Mouse (Mus musculus) kidney, adult 2 months (tissue): ENCODE results near the gene Dnah8. TPM values are rescaled to one million over a fixed set of nuclear protein-coding genes. Genes with fewer than 3 reads are reported as not detected.

ENCODE experiments used
- DNase-seq: peaks from one replicate; pipeline ENCODE4 v3.0.0; 2021
- H3K27ac ChIP-seq: fragments of 200-500 bp; 2 replicates; pipeline ENCODE4 v1.5.1; 2012; ENCODE audit warnings: low read depth, low read length, control low read depth, inconsistent platforms; ENCODE audit not compliant: insufficient read depth
- H3K27me3 ChIP-seq: fragments of 200-500 bp; replicated peaks from 2 replicates; pipeline ENCODE4 v1.6.1; 2012; ENCODE audit warnings: mild to moderate bottlenecking, moderate library complexity, low read length, inconsistent platforms; ENCODE audit not compliant: control insufficient read depth, insufficient read depth
- H3K36me3 ChIP-seq: fragments of 200-500 bp; 2 replicates; pipeline ENCODE4 v1.6.1; 2012; ENCODE audit warnings: mild to moderate bottlenecking, moderate library complexity, low read length, inconsistent platforms; ENCODE audit not compliant: control insufficient read depth, insufficient read depth
- H3K4me1 ChIP-seq: fragments of 200-500 bp; 2 replicates; pipeline ENCODE4 v1.6.1; 2011; ENCODE audit warnings: low read length; ENCODE audit not compliant: control insufficient read depth, insufficient read depth
- H3K4me3 ChIP-seq: fragments of 200-500 bp; 2 replicates; pipeline ENCODE4 v1.5.1; 2011; ENCODE audit warnings: mild to moderate bottlenecking, low read depth, low read length, control low read depth; ENCODE audit not compliant: insufficient read depth
- CTCF ChIP-seq: fragments of 200-500 bp; conservative IDR thresholded peaks from 2 replicates; pipeline ENCODE4 v1.5.1; 2011; ENCODE audit warnings: low read depth, mild to moderate bottlenecking, control low read depth, low read length, moderate library complexity, mixed read lengths; ENCODE audit not compliant: insufficient read depth, insufficient read length
- POLR2A ChIP-seq: fragments of 200-500 bp; IDR thresholded peaks from one replicate; pipeline ENCODE4 v1.6.1; 2011; ENCODE audit warnings: low read depth, low read length, control low read depth
- WGBS: fragments of 180-500 bp; shearing (Covaris S2); methylation state at CpG from one replicate; pipeline ENCODE4 v1.1.7; 2018; 5-methylcytosine and 5-hydroxymethylcytosine counted together
- polyA plus RNA-seq: library from polyadenylated mRNA; depleted of rRNA; stranded (reverse); fragments of >200 nt; gene quantifications from 2 replicates; pipeline ENCODE4 v1.2.3, GENCODE M21; 2012

The Dnah8 gene
- polyA plus RNA-seq, 1 experiment: 1.2 TPM

DNA sequence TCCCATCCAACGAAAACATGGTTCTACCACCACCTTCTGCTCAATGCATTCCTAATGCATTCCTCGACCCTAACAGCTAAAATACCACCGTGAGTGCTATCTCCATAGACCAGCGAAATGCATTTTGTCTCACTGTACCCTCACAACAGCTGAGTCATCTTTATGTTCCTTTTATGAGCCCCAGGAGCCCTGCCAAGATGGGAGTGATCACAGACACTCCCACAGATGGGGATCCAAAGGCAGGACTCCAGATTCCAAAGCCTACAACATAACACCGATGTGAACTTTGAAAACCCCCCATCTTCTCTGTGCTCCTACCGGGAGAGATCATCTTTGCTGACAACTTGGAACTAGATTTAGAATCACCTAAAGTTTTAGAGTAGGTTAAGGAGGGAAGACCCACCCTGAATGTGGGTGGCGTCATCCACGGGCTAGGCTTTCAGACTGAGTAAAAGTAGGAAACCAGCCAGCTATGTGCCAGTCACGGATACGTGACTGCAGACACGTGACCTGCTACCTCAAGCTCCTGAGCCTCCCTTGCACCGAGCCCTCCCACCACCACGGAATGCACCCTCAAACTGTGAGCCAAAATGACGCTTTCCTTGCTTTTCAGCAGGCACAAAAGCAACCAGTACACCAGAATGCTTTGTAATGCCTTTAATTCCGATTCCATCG, 14.7 kb upstream of the Dnah8 start:
- Histone ChIP-seq H3K27ac (no peak overlapping the region), H3K27me3 (no peaks in the 10 kb centered on the region), H3K36me3 (no peaks in the 10 kb centered on the region), H3K4me3 (no peak overlapping the region), H3K4me1 (peaks cover 21% of the 10 kb centered on the region)
- 61% methylated on average over 16 of the region's 16 CpGs for WGBS
- no peak for TF ChIP-seq POLR2A
- TF ChIP-seq CTCF: no peak
- DNase-seq: peak; percentile 30

DNA sequence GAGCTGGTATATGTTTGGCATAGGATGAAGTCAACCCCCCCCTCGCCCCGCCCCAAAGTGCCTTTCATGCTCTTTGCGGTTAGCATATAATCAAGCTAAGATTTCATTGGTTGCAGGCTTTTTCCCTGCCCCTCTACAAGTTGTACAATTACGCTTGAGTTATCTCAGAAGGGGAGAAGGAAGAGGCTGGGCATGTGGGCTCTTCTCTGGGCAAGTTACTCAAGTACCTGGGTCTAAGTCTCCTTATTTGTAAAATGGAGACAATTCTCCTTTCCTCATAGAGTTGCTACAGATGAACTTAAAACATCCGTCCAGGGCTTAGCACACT, 14.2 kb upstream of the Dnah8 start:
- no peak for DNase-seq
- no peaks in the 10 kb centered on the region for H3K27me3 ChIP-seq
- TF ChIP-seq CTCF (no peak), POLR2A (no peak)
- no peak overlapping the region for H3K4me3 ChIP-seq
- H3K4me1 ChIP-seq: peaks cover 21% of the 10 kb centered on the region
- WGBS: 98% methylated on average over 5 of the region's 5 CpGs
- H3K27ac ChIP-seq: no peak overlapping the region
- H3K36me3 ChIP-seq: no peaks in the 10 kb centered on the region

DNA sequence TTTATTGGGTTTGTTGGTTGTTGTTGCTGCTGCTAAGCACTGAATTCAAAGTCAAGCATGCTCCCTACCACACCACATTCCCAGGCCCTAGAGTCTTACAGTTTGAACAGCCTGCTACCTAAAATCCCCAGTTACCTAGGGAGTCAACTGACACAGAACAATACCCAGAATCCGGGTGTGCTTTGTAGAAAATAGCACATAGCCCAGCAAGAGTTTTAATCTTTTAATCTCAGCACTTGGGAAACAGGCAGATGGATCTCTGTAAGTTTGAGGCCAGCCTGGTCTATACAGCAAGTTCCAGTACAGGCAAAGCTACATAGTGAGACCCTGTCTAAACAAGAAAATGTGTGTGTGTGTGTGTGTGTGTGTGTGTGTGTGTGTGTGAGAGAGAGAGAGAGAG, 13.4 kb upstream of the Dnah8 start:
- Histone ChIP-seq H3K4me1 (peaks cover 21% of the 10 kb centered on the region), H3K27ac (no peak overlapping the region), H3K4me3 (no peak overlapping the region), H3K27me3 (no peaks in the 10 kb centered on the region), H3K36me3 (no peaks in the 10 kb centered on the region)
- 80% methylated on average over 1 of the region's 1 CpGs for WGBS
- TF ChIP-seq CTCF: no peak
- TF ChIP-seq POLR2A: no peak
- no peak for DNase-seq

DNA sequence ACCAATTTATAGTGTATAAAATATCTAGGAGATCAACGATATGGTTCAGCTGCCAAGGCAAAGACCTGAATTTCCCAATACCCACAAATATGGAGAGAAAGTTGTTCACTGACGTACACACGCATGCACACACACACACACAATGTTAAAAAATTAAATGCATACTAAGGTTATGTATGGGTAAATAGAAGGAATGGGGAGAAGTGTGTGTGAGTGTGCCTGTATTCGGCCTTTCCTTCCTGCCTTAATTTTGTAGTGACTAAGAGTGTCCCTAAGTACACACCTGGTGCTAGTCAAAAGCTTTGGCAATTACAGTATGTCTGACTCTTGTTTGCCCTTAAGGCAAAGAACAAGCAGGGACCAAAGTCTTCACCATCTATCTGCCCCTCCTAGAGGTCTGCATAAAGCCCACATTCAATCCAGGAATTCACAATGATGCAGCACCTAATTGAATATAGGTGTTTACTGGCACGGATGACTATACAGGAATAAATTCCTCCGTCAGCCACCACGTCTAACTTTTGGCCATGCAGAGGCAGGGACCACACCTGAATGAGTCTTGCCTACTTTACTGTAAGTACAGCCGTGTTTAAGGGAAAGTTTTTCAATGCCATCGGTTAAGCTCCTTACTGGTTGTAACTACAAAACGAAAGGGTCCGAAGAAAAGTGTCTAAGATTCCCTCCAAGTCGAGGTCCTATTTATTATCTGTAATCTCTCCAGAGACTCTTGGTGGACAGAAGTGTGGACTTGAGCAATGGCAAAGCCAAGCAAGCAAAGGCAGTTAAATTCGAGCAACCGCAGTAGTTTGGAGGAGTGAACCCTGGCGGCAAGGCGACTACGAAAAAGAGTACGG, 12.7 kb upstream of the Dnah8 start:
- peak overlapping the region; percentile 94 for H3K4me3 ChIP-seq
- peak overlapping the region; percentile 89 for H3K27ac ChIP-seq
- no peaks in the 10 kb centered on the region for H3K36me3 ChIP-seq
- no peak for DNase-seq
- 23% methylated on average over 18 of the region's 18 CpGs for WGBS
- H3K4me1 ChIP-seq: peaks cover 21% of the 10 kb centered on the region
- TF ChIP-seq CTCF (no peak), POLR2A (no peak)
- no peaks in the 10 kb centered on the region for H3K27me3 ChIP-seq

- H3K4me1 ChIP-seq: peaks cover 18% of the 10 kb centered on the region
- peak overlapping the region; percentile 89 for H3K27ac ChIP-seq
- H3K27me3 ChIP-seq: no peaks in the 10 kb centered on the region
- peak; percentile 100 for DNase-seq
- peak overlapping the region; percentile 94 for H3K4me3 ChIP-seq
- WGBS: under 1% methylated on average over 34 of the region's 34 CpGs
- TF ChIP-seq POLR2A (peak; percentile 48), CTCF (no peak)
- no peaks in the 10 kb centered on the region for H3K36me3 ChIP-seq
Observed at GRCm38 (mm10) chr17:30612075-30612859, 11.9 kb upstream of the Dnah8 start.

DNA sequence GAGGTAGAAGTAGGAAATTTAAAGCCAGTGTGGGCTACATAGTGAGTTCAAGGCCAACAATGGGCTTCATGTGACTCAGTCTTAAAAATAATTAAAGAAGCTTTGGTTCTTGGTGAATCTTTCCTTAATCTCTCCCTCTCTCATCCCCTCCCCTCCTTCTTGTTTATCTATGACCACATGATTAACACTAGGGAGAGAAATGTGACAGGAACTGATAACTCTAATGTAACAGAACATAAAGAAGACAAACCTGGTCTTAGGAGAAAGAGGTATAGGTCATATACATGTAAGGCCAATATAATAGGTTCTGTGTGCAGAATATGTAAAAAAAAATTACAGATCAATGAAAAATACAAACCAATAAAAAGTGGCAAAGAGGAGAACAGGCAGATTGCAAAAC, 10.8 kb upstream of the Dnah8 start:
- Histone ChIP-seq H3K27me3 (no peaks in the 10 kb centered on the region), H3K4me3 (no peak overlapping the region), H3K27ac (no peak overlapping the region), H3K36me3 (no peaks in the 10 kb centered on the region), H3K4me1 (peaks cover 15% of the 10 kb centered on the region)
- DNase-seq: no peak
- TF ChIP-seq POLR2A: no peak
- TF ChIP-seq CTCF: no peak

GRCm38 (mm10) chr17:30616203-30616602, 8.0 kb upstream of the Dnah8 start:
- no peak for DNase-seq

More at GRCm38 (mm10) chr17:30616203-30616602, 8.0 kb upstream of the Dnah8 start:
- Histone ChIP-seq H3K4me1 (peaks cover 13% of the 10 kb centered on the region), H3K4me3 (no peak overlapping the region), H3K27me3 (no peaks in the 10 kb centered on the region), H3K36me3 (no peaks in the 10 kb centered on the region), H3K27ac (no peak overlapping the region)
- 85% methylated on average over 5 of the region's 5 CpGs for WGBS
- TF ChIP-seq CTCF (no peak), POLR2A (no peak)
